Mouse (Mus musculus): Measurements from ENCODE around the gene Zfx.

DNA sequence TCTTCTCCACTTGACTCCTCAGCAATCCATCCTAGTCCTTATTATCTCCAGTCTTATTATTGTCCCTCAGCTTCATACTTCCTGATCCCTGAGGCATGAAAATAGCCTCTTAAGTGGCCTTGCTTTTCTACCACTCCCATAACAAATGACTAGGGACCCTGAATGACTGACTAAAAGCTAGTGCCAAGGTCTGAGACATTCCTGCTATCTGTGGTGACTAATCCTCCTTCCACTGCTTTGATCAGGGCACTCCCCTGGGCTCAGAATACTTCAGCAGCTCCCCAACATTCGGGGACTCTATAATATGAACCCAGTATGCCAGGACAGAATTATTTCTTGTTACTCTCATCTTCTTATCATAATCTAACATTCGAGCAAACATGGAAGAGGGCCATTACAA, 17.5 kb downstream of the Zfx start:
- TF ChIP-seq SIN3A (IDR thresholded peaks at IDR 0.05; ENCODE audit: low read length) (no peak), CTCF (conservative IDR thresholded peaks at IDR 0.05 in 1 of 2, IDR thresholded peaks at IDR 0.05 in 1 of 2; ENCODE audit: low read depth in 2 of 2, low read length in 2 of 2) (no peak), ELF1 (IDR thresholded peaks at IDR 0.05; ENCODE audit: low read depth, low read length) (no peak), POLR2A (IDR thresholded peaks at IDR 0.05; ENCODE audit: low read depth, low read length) (no peak), MYC (IDR thresholded peaks at IDR 0.05; ENCODE audit: low read depth, low read length) (no peak), ZC3H11A (IDR thresholded peaks at IDR 0.05; ENCODE audit: low read depth, low read length) (no peak), MAFK (IDR thresholded peaks at IDR 0.05; ENCODE audit: insufficient replicate concordance, low read length) (no peak), EP300 (IDR thresholded peaks at IDR 0.05; ENCODE audit: low read length) (no peak), UBTF (IDR thresholded peaks at IDR 0.05; ENCODE audit: low read depth, low read length) (no peak)

All from CH12.LX (cell line).